Mouse (Mus musculus) right cerebral cortex, postnatal 10 days (tissue): ENCODE data around the gene Clns1a.

Experiments
- DNase-seq, 2 experiments: peaks; one replicate each; pipeline ENCODE4 v3.0.0; 2021; ENCODE audit warnings: low spot score in 2 of 2

Clns1a gene

DNA sequence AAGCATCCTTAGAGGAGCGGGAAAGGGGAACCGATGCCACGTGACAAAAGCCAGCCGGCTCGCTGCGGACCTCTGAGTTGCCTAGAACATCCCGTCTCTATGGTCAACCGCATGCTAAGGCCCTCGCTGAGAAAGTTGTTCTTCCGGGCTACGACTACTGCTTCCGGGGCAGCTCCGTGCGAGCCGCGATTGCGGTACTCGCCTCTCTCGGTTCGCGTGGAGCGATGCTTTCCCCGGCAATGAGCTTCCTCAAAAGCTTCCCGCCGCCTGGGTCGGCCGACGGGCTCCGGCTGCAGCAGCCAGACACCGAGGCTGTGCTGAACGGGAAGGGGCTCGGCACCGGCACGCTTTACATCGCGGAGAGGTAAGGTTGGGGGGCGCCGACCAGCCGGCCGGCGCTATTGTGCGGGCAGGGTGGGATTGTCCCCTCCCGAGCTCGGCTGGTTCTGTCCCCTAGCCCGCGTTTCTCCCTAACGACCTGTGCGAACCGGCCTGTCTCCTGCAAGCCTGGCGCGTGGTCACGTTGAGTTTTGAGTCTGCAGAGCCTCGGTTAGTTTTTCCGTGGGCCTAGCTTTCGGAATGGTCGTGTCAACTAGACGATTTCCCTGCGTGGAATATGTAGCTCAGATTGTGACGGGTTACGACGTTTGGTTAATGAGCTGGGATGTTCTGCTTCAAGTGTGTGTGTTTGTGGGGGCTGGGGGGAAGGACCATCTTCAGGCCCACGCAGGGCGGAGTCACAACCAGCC, at the start of gene Clns1a:
TSS of gene Clns1a (plus strand) at position 129 of the 749 bp plus-strand sequence.
- DNase-seq, result peak; percentile 96

DNA sequence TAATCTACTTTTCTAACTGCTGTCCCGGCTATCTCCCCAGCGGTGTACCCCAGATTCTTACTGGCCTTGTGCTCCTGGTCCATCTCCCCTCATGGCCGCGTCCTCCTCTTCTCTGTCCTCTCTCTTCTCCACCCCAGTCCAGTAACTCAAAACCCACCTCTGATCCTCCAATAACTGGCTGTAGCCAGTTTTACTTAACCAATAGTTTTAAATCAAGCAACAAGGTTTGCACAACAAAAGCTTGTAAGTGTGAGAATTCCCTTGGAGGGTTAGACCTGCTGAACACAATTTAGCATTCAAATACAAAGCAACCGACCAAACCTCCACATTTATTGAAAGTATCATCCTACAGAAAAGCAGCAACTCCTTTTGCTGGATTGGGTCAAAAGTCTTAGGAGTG, 48.8 kb upstream of the Clns1a start:
- no peak for DNase-seq

DNA sequence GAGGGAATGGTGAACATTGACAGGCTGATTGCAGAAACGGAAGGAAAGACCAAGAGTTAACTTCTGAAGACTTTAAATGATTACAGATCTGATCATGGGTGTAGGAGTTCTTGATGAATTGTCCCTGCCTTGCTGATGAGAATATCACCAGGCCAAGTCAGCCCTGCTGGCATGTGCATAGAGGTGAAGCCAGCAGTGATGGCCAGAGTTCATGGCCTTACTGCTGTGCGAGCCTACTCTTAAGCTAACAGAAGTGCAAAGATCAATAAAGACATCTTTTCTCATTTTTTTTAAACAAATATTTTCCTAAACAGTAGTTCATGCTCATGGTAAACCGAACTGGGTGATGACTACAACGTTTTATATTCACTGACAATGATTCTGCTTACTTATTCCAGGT, 45.7 kb upstream of the Clns1a start:
- DNase-seq, result no peak

- no peak for DNase-seq
Measured at GRCm38 (mm10) chr7:97656144-97656543, 40.3 kb upstream of the Clns1a start.

DNA sequence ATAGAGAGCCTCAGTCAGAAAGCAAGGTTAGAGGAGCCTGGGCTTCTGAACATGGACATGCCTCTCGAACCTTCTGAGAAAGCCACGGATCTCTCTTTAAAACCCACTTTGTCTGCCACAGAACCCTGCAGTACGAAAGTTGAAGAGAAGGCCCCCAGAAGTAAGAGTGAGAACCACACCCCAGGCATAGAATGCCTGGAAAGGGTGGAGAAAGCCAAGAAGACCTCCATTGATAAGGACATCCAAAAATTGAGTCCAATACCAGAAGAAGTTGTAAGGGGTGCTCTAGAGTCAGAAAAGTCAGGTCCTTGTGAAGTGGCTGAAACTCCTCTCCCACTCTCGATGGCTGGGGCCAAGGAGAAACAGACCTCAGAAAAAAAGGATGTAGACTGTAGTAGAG, 34.8 kb upstream of the Clns1a start:
- no peak for DNase-seq

DNA sequence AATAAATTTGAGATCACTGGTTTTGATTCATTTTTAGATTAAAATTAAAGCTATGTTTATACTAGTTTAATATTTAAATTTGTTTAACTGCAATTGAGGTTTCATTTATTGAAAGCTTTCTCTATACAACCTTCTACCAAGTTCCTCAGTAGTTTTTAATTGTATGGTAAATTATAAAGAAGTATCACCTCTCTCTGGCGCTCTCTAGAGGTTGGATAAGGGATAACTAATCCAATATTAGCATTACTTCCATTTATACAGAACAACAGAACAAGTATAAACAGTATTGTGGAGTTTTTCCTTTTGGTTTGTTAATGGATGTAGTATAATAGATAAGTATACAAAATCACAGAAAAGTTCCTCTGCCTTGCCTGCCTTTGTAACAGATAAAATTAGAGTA, 17.2 kb upstream of the Clns1a start:
- DNase-seq, result no peak

- DNase-seq, result no peak
Measured at GRCm38 (mm10) chr7:97687831-97688230, 8.6 kb upstream of the Clns1a start.

GRCm38 (mm10) chr7:97695441-97695840, 993 bp upstream of the Clns1a start:
- DNase-seq, result no peak

GRCm38 (mm10) chr7:97696133-97696505, 315 bp upstream of the Clns1a start:
- DNase-seq, result no peak

GRCm38 (mm10) chr7:97700173-97700572, 3.7 kb downstream of the Clns1a start:
- DNase-seq, result no peak

- no peak for DNase-seq
Measured at GRCm38 (mm10) chr7:97701106-97701505, 4.7 kb downstream of the Clns1a start.

DNA sequence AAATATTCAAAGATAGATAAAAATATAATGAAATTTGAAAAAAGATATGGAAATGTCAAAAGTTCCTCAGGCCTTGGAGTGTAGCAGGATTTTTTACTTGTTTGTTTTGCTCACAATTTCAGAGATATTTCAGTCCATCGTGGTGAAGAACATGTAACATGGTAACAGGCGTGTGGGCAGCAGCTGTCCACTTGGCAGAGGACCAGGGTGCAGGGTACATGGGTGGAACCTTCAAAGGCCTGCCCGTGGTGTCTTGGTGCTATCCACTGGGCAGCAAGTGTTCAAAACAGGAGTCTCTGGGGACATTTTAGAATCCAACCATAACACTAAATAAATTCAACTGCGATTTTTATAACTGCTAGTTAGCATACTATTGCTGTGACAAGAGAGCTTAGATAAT, 10.7 kb downstream of the Clns1a start:
- no peak for DNase-seq

- DNase-seq, result no peak
Measured at GRCm38 (mm10) chr7:97707809-97708208, 11.4 kb downstream of the Clns1a start.

DNA sequence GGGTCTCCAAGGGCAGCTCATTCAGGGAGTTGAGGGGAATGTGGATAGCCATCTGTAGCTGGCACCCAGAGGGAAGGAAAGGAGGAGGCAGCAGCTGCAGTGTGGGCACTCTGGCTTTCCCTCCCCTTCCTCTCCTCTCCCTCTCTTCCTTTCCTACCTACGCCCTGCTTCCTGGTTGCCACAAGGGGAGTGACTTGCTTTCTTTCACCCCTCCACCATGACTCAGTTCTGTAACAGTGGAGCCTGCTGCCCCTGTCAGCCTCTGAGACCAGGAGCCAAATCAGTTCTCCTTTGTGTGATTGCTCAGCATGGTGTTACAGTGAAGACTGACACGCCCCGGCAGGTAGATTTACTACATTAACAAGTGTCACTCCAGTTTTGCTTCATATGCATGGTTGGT, 12.8 kb downstream of the Clns1a start:
- DNase-seq, result no peak

- no peak for DNase-seq
Measured at GRCm38 (mm10) chr7:97714651-97715050, 18.2 kb downstream of the Clns1a start.

DNA sequence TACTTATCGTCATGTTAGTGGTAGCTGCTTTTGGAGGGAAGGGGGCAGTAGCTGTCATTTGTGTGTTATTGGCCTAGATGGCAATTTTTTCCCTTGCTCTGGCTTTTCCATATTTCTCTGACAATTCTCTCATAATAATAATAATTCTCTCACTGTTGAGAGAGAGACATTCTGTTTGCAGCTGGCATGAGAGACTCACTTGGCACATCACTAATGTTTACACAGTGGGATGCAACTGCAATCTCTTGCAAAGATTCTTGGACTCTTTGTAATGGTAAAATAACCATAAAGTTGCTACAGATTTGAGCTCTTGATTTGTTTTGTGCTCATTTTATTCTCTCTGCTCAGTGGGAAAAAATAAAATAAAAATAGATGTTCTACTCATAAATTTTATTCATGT, 20.9 kb downstream of the Clns1a start:
- no peak for DNase-seq

GRCm38 (mm10) chr7:97719078-97719477, 22.6 kb downstream of the Clns1a start:
- DNase-seq, result no peak

GRCm38 (mm10) chr7:97720109-97720508, 23.7 kb downstream of the Clns1a start:
- no peak for DNase-seq

GRCm38 (mm10) chr7:97722278-97722918, 26.0 kb downstream of the Clns1a start:
- DNase-seq, result peak in 1 of 2 experiments; percentile 66

- DNase-seq, result no peak
Measured at GRCm38 (mm10) chr7:97723646-97724538, 27.5 kb downstream of the Clns1a start.

DNA sequence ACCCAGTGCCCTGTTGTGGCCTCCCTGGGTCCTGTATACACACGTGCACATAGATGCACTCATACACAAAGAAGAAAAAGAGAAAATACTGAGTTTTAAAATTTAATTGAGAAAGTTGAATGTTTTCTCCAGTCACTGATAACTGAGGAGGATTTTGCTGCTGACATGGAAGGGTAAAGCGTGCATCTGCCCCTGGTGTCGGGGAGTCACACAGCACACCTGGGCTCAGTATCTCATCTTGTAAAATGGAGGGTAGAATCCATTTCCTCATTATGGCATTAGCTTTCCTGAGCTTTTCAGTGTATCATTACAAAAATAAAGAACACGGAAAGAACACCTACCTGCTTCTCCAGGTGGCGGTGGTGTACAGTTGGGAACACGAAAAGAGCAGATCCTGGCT, 29.0 kb downstream of the Clns1a start:
- no peak for DNase-seq

- no peak for DNase-seq
Measured at GRCm38 (mm10) chr7:97726080-97726479, 29.6 kb downstream of the Clns1a start.

- no peak for DNase-seq
Measured at GRCm38 (mm10) chr7:97726778-97727177, 30.3 kb downstream of the Clns1a start.
